Mouse (Mus musculus) heart, adult 2 months (tissue): Measurements from ENCODE around the gene Gnas.

Source experiments
- CTCF ChIP-seq: fragments of 200-600 bp; IDR thresholded peaks from 2 replicates; pipeline ENCODE4 v1.8.1; 2022; ENCODE audit warnings: antibody characterized with exemption, mild to moderate bottlenecking, moderate library complexity
- POLR2A ChIP-seq: fragments of 200-500 bp; IDR thresholded peaks from 2 replicates; pipeline ENCODE4 v1.6.1; 2011; ENCODE audit warnings: mild to moderate bottlenecking, low read depth, low read length, control low read depth; ENCODE audit not compliant: insufficient read depth

DNA sequence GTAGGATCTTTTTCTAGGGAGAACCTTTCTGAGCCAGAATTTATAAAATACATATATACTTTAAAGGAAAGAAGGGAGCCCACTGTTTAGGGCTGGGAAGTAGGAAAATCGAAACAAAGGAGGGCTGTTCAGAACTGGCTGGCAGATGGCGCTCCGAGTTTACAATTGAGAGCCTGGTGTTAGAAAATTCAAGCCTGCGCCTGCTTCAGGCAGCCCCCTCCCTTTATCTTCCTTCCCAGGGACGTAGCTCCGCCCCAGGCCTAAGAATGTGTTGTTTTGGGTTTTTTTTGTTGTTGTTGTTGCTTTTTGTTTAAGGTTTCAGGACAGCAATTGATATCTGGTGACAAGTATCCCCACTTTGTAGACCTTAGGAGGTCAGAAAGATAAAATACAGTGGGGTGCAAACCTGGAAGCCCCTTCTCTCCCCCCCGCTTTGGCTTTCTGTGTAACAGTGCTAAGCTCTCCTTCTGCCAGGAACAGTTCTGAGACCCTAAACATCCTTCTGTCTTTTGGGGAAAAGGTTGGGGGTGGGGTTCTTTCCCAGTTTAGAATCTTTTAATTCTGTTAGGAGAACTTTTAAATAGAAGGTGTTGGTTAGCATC lies 26.9 kb downstream of the Gnas start:
- TF ChIP-seq CTCF (peak; percentile 90), POLR2A (no peak)
